Mouse (Mus musculus): Measurements from ENCODE around the gene Edem3. TPM values are rescaled to one million over a fixed set of nuclear protein-coding genes. Genes with fewer than 3 reads are reported as not detected.

Edem3 gene
- polyA plus RNA-seq, 1 experiment from 2014 or later, result 5.6 TPM

DNA sequence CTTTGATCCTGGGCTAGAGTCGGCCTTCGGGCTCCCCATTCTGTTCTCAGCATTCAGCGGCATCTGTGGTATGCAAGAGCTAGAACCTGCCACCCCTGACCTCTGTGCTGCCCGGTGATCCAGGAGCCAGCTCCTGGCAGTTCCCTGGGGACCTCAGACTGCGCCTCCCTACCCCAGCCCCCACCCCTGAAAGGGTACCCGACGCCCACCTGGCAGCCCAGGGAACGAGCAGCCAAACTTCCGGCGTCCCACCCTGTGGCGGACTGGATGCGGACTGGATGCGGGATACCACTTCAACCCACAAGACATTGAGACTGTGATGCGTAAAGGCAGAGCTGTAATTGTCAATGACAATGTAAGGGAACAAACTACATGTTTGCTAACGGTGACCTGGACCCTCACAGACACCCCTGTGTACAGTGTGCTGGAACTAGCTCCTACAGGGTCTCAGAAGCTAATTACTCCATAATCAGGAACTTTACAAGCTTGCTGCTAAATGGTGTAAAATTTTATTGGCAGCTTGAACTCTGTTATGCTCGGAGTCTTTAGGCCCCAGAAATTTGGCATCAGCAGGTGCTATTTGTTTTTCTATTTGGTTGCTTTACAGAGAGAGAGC is 94.9 kb downstream of the Edem3 start:
- 73% methylated on average over 16 of the region's 16 CpGs for WGBS (ENCODE audit: insufficient replicate concordance)
- ATAC-seq (ENCODE audit: low read depth) (no peak), DNase-seq (no peak)
- Histone ChIP-seq H3K9ac (no peak overlapping the region), H3K4me1 (replicated peaks) (no peaks in the 10 kb centered on the region), H3K27ac (no peak overlapping the region), H3K27me3 (no peaks in the 10 kb centered on the region), H3K4me2 (no peak overlapping the region), H3K36me3 (no peaks in the 10 kb centered on the region), H3K9me3 (replicated peaks) (no peaks in the 10 kb centered on the region), H3K4me3 (replicated peaks) (no peak overlapping the region)

DNA sequence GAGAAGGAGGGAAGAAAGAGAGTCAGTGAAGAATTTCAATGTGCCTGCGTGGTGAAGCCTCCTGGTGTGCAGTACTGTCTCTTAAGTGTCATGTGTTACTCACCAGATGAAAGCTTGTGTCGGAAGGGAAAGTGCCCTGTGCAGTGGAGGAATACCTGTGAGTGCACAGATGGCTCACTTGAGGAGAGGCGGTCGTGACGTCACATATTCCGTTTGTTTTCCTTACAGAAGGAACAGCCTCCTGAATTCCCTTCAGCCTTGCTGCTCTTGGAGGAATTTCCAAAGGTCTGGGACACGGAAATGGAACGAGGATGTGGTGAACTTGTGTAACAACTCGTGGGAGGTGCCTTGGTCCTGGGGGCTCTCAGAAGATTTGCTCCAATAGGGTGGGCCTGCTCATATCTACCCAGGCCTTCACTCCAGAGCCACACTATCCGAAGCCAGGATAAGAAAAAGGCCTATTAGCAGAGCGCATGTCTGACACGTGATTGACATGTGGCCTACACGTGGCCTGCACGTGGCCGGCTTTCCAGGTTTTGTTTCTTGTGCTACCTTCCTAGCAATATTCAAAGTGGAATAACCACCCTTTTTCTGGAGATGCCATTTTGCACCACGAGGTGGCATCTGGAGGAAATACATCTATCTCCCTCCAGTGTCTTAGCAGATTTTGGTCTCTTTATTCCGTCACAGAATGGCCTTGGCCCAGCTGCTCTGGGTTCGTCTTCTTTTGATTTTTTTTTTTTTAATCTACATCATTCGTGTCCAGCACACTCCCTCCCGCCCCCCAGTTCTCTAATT is 96.1 kb downstream of the Edem3 start:
- WGBS (ENCODE audit: insufficient replicate concordance), result 73% methylated on average over 20 of the region's 20 CpGs
- ATAC-seq (ENCODE audit: low read depth), result no peak
- H3K9ac ChIP-seq, result no peak overlapping the region
- no peak overlapping the region for H3K27ac ChIP-seq
- no peaks in the 10 kb centered on the region for H3K27me3 ChIP-seq
- no peak for DNase-seq
- H3K36me3 ChIP-seq, result no peaks in the 10 kb centered on the region
- H3K9me3 ChIP-seq (replicated peaks), result no peaks in the 10 kb centered on the region
- H3K4me1 ChIP-seq (replicated peaks), result no peaks in the 10 kb centered on the region
- H3K4me2 ChIP-seq, result no peak overlapping the region
- no peak overlapping the region for H3K4me3 ChIP-seq (replicated peaks)

DNA sequence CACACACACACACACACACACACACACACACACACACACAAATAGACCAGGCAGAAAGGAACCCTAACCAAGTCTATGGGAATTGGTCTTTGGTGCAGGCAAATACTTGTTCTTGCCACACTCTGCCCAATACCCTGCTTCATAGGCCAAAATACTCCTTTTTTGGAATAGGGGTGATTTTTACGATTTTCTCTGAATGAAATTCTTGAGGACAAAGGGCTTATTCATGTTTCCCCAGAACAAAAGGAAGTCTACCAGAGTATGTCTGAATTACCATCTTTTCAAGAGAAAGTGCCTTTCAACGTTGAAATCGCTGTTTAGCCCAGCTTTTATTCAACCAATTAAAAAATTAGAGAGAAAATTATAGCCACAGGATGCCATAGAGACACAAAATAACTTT is 96.8 kb downstream of the Edem3 start:
- no peaks in the 10 kb centered on the region for H3K27me3 ChIP-seq
- no peak overlapping the region for H3K4me3 ChIP-seq (replicated peaks)
- no peak overlapping the region for H3K27ac ChIP-seq
- H3K36me3 ChIP-seq, result no peaks in the 10 kb centered on the region
- ATAC-seq (ENCODE audit: low read depth), result no peak
- WGBS (ENCODE audit: insufficient replicate concordance), result 65% methylated on average over 3 of the region's 3 CpGs
- DNase-seq, result no peak
- no peak overlapping the region for H3K4me2 ChIP-seq
- H3K9ac ChIP-seq, result no peak overlapping the region
- no peaks in the 10 kb centered on the region for H3K4me1 ChIP-seq (replicated peaks)
- no peaks in the 10 kb centered on the region for H3K9me3 ChIP-seq (replicated peaks)

DNA sequence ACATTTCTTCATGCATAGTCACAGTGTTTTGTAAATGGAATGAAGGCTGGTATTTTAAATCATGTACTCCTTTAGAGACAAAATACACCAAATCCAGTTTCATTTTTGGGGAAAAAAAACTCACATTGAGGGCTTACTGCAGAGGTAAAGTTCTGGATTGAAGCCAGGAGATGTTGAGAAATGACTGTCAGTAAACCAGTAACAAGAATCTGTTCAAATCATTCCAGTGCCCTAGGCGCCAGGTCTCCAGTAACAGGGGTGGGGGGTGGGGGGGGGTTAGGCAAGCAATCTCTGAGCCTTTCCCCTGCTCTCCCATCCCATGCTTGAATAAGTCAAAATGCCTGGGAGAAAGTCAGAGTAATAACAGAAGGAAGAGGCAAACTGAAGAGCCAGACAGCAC is 100.4 kb downstream of the Edem3 start:
- DNase-seq, result no peak
- Histone ChIP-seq H3K27me3 (no peaks in the 10 kb centered on the region), H3K36me3 (no peaks in the 10 kb centered on the region), H3K9me3 (replicated peaks) (no peaks in the 10 kb centered on the region), H3K4me3 (replicated peaks) (no peak overlapping the region), H3K4me2 (no peak overlapping the region), H3K27ac (no peak overlapping the region), H3K9ac (no peak overlapping the region), H3K4me1 (replicated peaks) (no peaks in the 10 kb centered on the region)
- 54% methylated on average over 1 of the region's 1 CpGs for WGBS (ENCODE audit: insufficient replicate concordance)
- no peak for ATAC-seq (ENCODE audit: low read depth)

DNA sequence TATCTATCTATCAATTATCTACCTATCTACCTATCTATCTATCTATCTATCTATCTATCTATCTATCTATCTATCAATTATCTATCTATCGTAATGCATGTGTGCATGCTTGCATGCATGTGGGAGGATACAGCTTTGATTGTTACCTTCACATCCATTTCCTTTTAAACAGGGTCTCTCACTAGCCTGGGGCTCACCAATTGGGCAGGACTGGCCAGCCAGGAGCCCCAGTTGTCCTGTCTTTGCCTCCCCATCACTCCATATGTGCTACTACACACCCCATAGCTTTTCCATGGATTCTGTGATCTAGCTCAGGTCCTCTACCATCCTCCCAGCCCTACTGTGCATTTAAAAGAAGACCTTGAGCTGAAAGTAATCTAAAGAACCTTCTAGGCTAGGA is 103.3 kb downstream of the Edem3 start:
- H3K4me2 ChIP-seq, result no peak overlapping the region
- no peaks in the 10 kb centered on the region for H3K9me3 ChIP-seq (replicated peaks)
- 82% methylated on average over 1 of the region's 1 CpGs for WGBS (ENCODE audit: insufficient replicate concordance)
- DNase-seq (no peak), ATAC-seq (ENCODE audit: low read depth) (no peak)
- H3K36me3 ChIP-seq, result no peaks in the 10 kb centered on the region
- no peaks in the 10 kb centered on the region for H3K4me1 ChIP-seq (replicated peaks)
- H3K27ac ChIP-seq, result no peak overlapping the region
- no peaks in the 10 kb centered on the region for H3K27me3 ChIP-seq
- H3K4me3 ChIP-seq (replicated peaks), result no peak overlapping the region
- no peak overlapping the region for H3K9ac ChIP-seq

DNA sequence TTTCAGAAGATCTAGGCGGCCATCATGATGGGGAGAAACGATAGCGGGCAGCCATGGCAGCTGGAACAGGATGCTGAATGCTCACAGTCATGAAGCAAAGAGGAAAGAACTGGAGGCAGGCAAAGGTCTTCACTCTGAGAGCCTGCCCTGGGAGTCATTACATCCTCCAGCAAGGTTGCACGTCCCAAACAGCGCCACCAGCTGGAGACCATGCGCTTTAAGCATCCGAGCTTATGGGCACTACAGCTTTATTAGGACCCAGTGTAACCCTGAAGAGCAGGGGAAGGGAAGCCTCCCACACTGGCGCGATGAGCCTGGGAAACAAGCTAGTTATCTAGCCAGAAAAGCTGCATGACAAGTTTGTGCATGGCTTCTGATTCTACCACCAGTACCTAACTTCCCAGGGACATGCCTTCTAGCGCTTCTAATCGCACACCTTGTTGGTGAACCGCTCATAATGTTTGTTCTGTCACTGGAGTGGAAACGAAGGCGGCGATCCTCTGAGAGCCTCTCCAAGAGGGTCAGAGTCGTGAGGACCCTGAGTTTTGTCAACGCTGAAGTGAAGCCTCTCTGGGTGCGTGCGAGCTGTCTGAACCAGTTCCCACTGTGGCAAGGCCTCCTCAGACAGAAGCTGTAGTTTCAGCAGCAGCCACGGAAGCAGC is 106.3 kb downstream of the Edem3 start:
- no peaks in the 10 kb centered on the region for H3K27me3 ChIP-seq
- H3K4me3 ChIP-seq (replicated peaks), result no peak overlapping the region
- H3K9ac ChIP-seq, result no peak overlapping the region
- H3K9me3 ChIP-seq (replicated peaks), result no peaks in the 10 kb centered on the region
- 56% methylated on average over 20 of the region's 20 CpGs for WGBS (ENCODE audit: insufficient replicate concordance)
- H3K27ac ChIP-seq, result no peak overlapping the region
- no peaks in the 10 kb centered on the region for H3K4me1 ChIP-seq (replicated peaks)
- no peak for ATAC-seq (ENCODE audit: low read depth)
- H3K4me2 ChIP-seq, result no peak overlapping the region
- no peak for DNase-seq
- no peaks in the 10 kb centered on the region for H3K36me3 ChIP-seq

DNA sequence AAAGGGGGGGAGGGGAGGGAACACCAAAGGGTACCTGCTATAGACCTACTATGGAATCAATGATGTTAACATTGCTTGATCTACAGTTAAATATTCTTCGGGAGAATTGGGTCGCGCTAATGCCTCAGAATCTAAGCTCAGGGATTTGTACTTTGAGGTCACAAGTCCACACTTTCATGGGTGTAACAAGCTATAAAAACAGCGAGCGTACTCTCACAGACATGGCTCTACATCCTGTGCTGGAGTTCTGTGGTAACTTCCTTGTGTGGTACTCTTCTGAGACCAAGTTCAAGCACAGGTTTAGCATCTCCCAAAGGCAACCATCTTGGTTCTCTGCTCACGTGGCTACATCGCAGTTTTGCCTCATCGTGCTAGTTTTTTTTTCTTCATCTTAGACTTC is 106.9 kb downstream of the Edem3 start:
- no peak for ATAC-seq (ENCODE audit: low read depth)
- DNase-seq, result no peak
- Histone ChIP-seq H3K9ac (no peak overlapping the region), H3K36me3 (no peaks in the 10 kb centered on the region), H3K9me3 (replicated peaks) (no peaks in the 10 kb centered on the region), H3K27me3 (no peaks in the 10 kb centered on the region), H3K27ac (no peak overlapping the region), H3K4me2 (no peak overlapping the region), H3K4me1 (replicated peaks) (no peaks in the 10 kb centered on the region), H3K4me3 (replicated peaks) (no peak overlapping the region)
- 71% methylated on average over 8 of the region's 8 CpGs for WGBS (ENCODE audit: insufficient replicate concordance)

DNA sequence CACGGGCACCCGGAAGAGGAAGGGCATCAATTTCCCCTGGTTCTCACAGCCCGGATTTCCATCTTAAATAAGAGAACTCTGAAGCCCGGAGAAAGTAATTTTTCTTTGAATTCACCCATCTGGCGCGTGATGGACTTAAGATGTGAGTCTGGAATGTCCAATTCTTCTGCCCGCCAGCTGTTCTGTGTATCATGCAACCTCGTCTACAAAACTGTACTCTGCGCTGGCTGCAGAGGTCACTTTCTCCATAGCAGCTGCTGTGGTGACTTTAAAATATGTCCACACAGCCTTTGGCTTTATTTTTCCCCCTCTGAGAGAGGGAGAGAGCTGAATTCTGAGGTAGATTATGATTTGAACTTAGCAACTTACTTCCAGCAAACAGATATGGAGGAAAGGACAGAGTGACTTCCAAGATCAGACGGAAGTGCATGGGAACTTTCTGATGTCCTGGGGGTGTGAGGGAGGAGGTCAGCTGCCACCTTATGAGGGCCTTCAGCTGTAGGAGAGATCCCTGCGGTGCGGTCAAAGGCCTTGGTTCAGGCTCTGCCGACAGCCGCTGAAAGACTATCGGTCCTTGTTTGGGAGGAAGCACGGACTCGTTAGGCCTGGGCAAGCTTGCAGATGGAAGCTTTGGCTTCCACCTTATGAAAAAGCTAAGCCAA is 108.1 kb downstream of the Edem3 start:
- no peak overlapping the region for H3K27ac ChIP-seq
- no peak for ATAC-seq (ENCODE audit: low read depth)
- no peaks in the 10 kb centered on the region for H3K27me3 ChIP-seq
- H3K4me1 ChIP-seq (replicated peaks), result no peaks in the 10 kb centered on the region
- no peaks in the 10 kb centered on the region for H3K9me3 ChIP-seq (replicated peaks)
- H3K4me3 ChIP-seq (replicated peaks), result no peak overlapping the region
- H3K4me2 ChIP-seq, result no peak overlapping the region
- WGBS (ENCODE audit: insufficient replicate concordance), result 78% methylated on average over 17 of the region's 17 CpGs
- no peak overlapping the region for H3K9ac ChIP-seq
- H3K36me3 ChIP-seq, result no peaks in the 10 kb centered on the region
- no peak for DNase-seq

DNA sequence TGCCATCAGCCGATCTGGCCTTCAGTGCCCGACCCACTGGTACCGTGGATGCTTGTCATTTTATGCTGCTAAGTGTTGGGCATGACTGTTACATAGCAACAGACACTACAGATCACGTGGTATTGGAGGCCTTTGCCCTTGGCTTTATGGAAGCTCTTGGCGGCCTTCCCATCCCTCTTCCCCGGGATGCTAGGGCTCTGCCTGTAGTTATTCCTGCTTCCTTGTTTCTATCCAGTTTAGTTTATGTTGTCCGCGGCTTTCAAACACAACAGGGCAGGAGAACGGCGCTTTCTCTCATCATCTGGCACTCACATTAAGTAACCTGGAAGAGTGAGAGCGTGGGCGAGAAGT is 108.6 kb downstream of the Edem3 start:
- no peak for ATAC-seq (ENCODE audit: low read depth)
- Histone ChIP-seq H3K9ac (no peak overlapping the region), H3K4me1 (replicated peaks) (no peaks in the 10 kb centered on the region), H3K36me3 (no peaks in the 10 kb centered on the region), H3K27me3 (no peaks in the 10 kb centered on the region), H3K4me2 (no peak overlapping the region), H3K4me3 (replicated peaks) (no peak overlapping the region), H3K9me3 (replicated peaks) (no peaks in the 10 kb centered on the region), H3K27ac (no peak overlapping the region)
- WGBS (ENCODE audit: insufficient replicate concordance), result 73% methylated on average over 12 of the region's 12 CpGs
- DNase-seq, result no peak

DNA sequence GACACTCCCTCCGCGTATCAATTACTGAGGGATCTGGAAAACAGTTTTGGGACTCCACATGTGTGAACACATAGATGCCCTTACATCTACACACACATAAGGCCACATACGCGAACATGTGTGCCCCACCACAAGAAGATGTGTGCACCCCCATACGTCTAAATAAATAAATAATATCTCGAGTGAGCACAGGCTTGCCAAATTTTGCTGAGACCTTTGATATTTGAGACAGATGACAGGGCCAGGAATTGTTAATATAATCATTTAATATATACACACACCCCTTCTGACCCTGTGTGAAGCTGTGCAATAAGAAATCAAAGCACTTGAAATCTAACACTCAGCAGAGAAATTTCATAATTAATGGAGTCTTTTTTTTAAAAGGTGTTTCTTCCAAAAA is 109.2 kb downstream of the Edem3 start:
- H3K27me3 ChIP-seq, result no peaks in the 10 kb centered on the region
- no peak overlapping the region for H3K9ac ChIP-seq
- ATAC-seq (ENCODE audit: low read depth) (no peak), DNase-seq (no peak)
- H3K4me3 ChIP-seq (replicated peaks), result no peak overlapping the region
- H3K4me1 ChIP-seq (replicated peaks), result no peaks in the 10 kb centered on the region
- no peak overlapping the region for H3K27ac ChIP-seq
- WGBS (ENCODE audit: insufficient replicate concordance), result 83% methylated on average over 6 of the region's 6 CpGs
- no peak overlapping the region for H3K4me2 ChIP-seq
- H3K36me3 ChIP-seq, result no peaks in the 10 kb centered on the region
- H3K9me3 ChIP-seq (replicated peaks), result no peaks in the 10 kb centered on the region
